Mouse (Mus musculus): ENCODE measurements around the gene Tbc1d17.

DNA sequence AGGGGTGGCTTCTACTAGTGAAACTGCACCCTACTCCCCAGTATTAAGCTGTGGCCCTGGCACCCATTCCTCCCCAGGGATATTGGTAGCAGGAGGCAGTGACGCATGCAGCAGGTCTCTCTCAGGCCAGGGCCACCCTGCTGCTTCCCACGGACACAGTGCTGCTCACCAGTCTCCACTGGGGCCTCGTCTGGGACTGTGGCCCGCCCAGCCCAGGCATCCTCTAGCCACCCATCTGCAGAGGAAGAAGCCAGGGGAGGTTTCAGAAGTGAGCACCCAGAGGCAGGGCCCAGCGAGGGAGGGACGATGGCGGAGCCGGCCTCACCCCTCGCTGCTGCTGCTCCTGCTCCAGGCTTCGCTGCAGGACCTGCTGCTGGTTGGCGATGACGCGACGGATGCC, 14.3 kb upstream of the Tbc1d17 start:
- 0 out of 2 replicates have a peak, but pooled peaks have one; percentile 2 for TF ChIP-seq POLR2A (IDR thresholded peaks at IDR 0.05; ENCODE audit: extremely low read depth, insufficient read depth, low read length)
- TF ChIP-seq CTCF (IDR thresholded peaks at IDR 0.05; ENCODE audit: extremely low read depth, insufficient read depth, low read length): no peak

Measured in cortical plate, adult 2 months (tissue).